Mouse (Mus musculus) bone marrow, adult 2 months (tissue): ENCODE data around the gene Ubash3b. TPM values are rescaled to one million over a fixed set of nuclear protein-coding genes. Genes with fewer than 3 reads are reported as not detected.

Experiments
- H3K27ac ChIP-seq: fragments of 200-500 bp; 2 replicates; pipeline ENCODE4 v1.5.1; 2012; ENCODE audit warnings: low read depth, mild to moderate bottlenecking, control low read depth, inconsistent platforms, low read length; ENCODE audit not compliant: control insufficient read depth, poor library complexity, insufficient read depth
- H3K4me1 ChIP-seq: fragments of 200-500 bp; 2 replicates; pipeline ENCODE4 v1.6.1; 2011; ENCODE audit warnings: low read length; ENCODE audit not compliant: control insufficient read depth, insufficient read depth
- H3K4me3 ChIP-seq: fragments of 200-500 bp; replicated peaks from 2 replicates; pipeline ENCODE3; 2011; ENCODE audit warnings: mild to moderate bottlenecking, low read depth, low read length, control low read depth; ENCODE audit not compliant: control insufficient read depth
- CTCF ChIP-seq: fragments of 200-500 bp; IDR thresholded peaks from 2 replicates; pipeline ENCODE4 v1.5.1; 2011; ENCODE audit warnings: low read length, control low read depth; ENCODE audit not compliant: control insufficient read depth, insufficient read depth
- POLR2A ChIP-seq: fragments of 200-500 bp; IDR thresholded peaks from 2 replicates; pipeline ENCODE4 v1.6.1; 2011; ENCODE audit warnings: low read depth, mild to moderate bottlenecking, control low read depth, low read length, borderline replicate concordance; ENCODE audit not compliant: control insufficient read depth
- WGBS: fragments of 180-500 bp; shearing (Covaris S2); methylation state at CpG from one replicate; pipeline ENCODE4 v1.1.7; 2018; 5-methylcytosine and 5-hydroxymethylcytosine counted together
- polyA plus RNA-seq: library from polyadenylated mRNA; stranded (reverse); fragments of >200 nt; gene quantifications from 2 replicates; pipeline ENCODE4 v1.2.4, GENCODE M21; 2011; ENCODE audit warnings: low replicate concordance; ENCODE audit not compliant: missing spikeins, insufficient read depth, insufficient read length

Ubash3b gene
- polyA plus RNA-seq, 1 experiment = 33.4 TPM

DNA sequence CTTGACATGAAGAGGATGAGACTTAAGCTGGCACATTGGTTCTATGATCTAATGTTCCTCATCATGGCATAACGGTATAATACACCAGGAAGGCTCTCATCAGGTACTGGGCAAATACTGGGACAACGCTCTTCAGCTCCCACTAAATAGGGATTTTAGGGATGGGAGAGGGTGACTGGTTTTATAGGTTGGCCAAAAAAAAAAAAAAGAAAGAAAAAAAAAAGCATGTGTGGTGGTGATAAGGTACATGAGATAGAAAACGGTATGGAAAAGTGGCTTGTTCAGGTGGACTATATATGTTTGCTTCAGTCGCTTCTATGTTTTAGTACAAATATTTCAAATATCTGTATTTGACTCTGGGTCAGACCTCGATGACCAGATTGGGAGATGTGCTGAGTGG, 86.0 kb downstream of the Ubash3b start:
- WGBS = 86% methylated on average over 5 of the region's 5 CpGs
- Histone ChIP-seq H3K27ac (no peak overlapping the region), H3K4me3 (no peak overlapping the region), H3K4me1 (peaks cover 17% of the 10 kb centered on the region)
- TF ChIP-seq POLR2A = no peak
- TF ChIP-seq CTCF = no peak

DNA sequence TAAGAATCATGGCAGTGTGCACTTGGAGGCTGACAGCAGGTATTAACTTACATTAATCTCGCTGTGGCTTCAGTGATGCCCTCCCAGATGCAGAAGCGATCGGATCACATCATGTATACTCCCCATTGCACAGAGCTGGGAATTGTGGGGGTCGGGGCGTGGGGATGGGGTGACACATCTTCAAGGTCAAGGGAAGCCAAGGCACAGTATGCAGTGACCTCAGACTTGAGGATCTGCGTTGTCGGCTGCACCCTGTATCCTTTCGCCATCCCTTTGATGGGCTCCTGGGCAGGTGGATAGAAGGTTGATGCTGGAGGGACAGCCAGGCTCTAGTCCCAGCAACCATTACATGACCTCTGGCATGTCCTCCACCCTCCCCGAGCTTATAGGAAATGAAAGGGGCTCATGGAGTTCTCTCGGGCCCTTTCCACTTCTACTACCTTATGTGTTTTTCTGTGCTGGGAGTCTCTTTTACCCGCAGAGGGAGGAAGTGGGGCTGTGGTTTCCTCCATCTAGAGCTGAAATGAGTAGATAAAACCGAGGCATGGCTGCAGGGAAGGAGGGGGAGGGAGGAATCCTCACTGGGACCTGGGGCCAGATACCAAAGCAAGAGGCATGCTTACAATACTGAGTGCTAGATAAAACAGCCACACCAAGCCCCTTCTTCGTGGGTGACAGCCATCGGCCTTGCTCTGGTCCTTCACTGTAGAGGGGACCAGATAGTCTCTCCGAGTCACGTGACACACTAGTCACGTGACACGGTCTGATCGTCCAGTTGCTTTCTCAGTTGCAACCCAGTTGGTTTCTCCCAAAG, 88.1 kb downstream of the Ubash3b start:
- Histone ChIP-seq H3K27ac (peak overlapping the region; percentile 85), H3K4me3 (peak overlapping the region; percentile 45), H3K4me1 (peaks cover 15% of the 10 kb centered on the region)
- 2% methylated on average over 19 of the region's 19 CpGs for WGBS
- TF ChIP-seq CTCF (no peak), POLR2A (no peak)

GRCm38 (mm10) chr9:41072786-41073185, 88.7 kb downstream of the Ubash3b start:
- WGBS = 1% methylated on average over 6 of the region's 6 CpGs
- peaks cover 17% of the 10 kb centered on the region for H3K4me1 ChIP-seq
- peak overlapping the region; percentile 42 for H3K4me3 ChIP-seq
- H3K27ac ChIP-seq = peak overlapping the region; percentile 85
- no peak for TF ChIP-seq CTCF
- TF ChIP-seq POLR2A = no peak

GRCm38 (mm10) chr9:41071906-41072511, 89.5 kb downstream of the Ubash3b start:
- peak overlapping the region; percentile 90 for H3K27ac ChIP-seq
- TF ChIP-seq POLR2A (no peak), CTCF (no peak)
- 4% methylated on average over 3 of the region's 3 CpGs for WGBS
- H3K4me1 ChIP-seq = peaks cover 20% of the 10 kb centered on the region
- H3K4me3 ChIP-seq = no peak overlapping the region

GRCm38 (mm10) chr9:41070761-41071181, 90.7 kb downstream of the Ubash3b start:
- Histone ChIP-seq H3K4me1 (peaks cover 20% of the 10 kb centered on the region), H3K4me3 (peak overlapping the region; percentile 11), H3K27ac (peak overlapping the region; percentile 87)
- 5% methylated on average over 5 of the region's 5 CpGs for WGBS
- no peak for TF ChIP-seq POLR2A
- TF ChIP-seq CTCF = peak; percentile 41; the same call in 1 of the 2 replicates

GRCm38 (mm10) chr9:41069509-41069908, 92.0 kb downstream of the Ubash3b start:
- no peak overlapping the region for H3K4me3 ChIP-seq
- peaks cover 20% of the 10 kb centered on the region for H3K4me1 ChIP-seq
- 63% methylated on average over 5 of the region's 5 CpGs for WGBS
- peak overlapping the region; percentile 11; the same call in 1 of the 2 replicates for H3K27ac ChIP-seq
- TF ChIP-seq CTCF (no peak), POLR2A (no peak)

DNA sequence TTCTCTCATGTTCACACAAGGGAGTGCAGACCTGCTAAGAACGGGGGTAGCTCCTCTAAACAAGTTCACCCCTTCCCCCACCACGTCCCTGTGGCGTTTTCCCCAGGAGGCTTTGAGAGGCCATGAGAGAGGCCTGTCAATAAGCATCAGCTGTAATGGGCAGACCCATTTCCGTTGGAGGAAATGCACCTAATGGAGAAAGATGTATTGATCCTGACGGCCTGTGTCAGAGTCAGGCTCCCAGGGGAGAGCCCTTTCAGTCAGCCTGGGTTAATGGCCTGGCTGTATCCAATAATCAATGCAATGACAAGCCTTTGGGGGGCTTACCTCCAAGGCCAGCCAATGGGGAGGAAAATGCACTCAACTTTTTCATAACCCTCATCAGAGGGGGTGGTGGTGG, 100.1 kb downstream of the Ubash3b start:
- TF ChIP-seq CTCF (no peak), POLR2A (no peak)
- Histone ChIP-seq H3K4me3 (no peak overlapping the region), H3K27ac (no peak overlapping the region), H3K4me1 (peaks cover 4% of the 10 kb centered on the region; the same call in 1 of the 2 replicates)
- 76% methylated on average over 5 of the region's 5 CpGs for WGBS

GRCm38 (mm10) chr9:41060617-41061016, 100.9 kb downstream of the Ubash3b start:
- 87% methylated on average over 6 of the region's 6 CpGs for WGBS
- Histone ChIP-seq H3K27ac (no peak overlapping the region), H3K4me3 (no peak overlapping the region), H3K4me1 (peaks cover 4% of the 10 kb centered on the region; the same call in 1 of the 2 replicates)
- TF ChIP-seq CTCF (no peak), POLR2A (no peak)
